Mouse (Mus musculus) stomach, embryonic 14.5 days (tissue): ENCODE measurements around the gene Elovl1. TPM values are rescaled to one million over a fixed set of nuclear protein-coding genes. Genes with fewer than 3 reads are reported as not detected.

Experiments
- ATAC-seq: fragments of 200-750 bp; cut with Nextera tagmentation; 2 replicates; pipeline ENCODE4 v1.8.0; 2017; ENCODE audit warnings: low read depth, moderate TSS enrichment; ENCODE audit not compliant: insufficient number of reproducible peaks, insufficient read depth, low FRiP score
- H3K27ac ChIP-seq: fragments of 300-500 bp; sonication (generic); 2 replicates; pipeline ENCODE4 v1.5.1; 2014; ENCODE audit warnings: mild to moderate bottlenecking, low read length, moderate library complexity, mixed read lengths
- H3K27me3 ChIP-seq: fragments of 300-500 bp; sonication (generic); 2 replicates; pipeline ENCODE4 v1.6.1; 2014; ENCODE audit warnings: low read length, control low read depth, mixed read lengths; ENCODE audit not compliant: control insufficient read depth, insufficient read depth
- H3K36me3 ChIP-seq: fragments of 300-500 bp; sonication (generic); 2 replicates; pipeline ENCODE4 v1.6.1; 2014; ENCODE audit warnings: mild to moderate bottlenecking, control low read depth, low read length, moderate library complexity, mixed read lengths; ENCODE audit not compliant: control insufficient read depth, insufficient read depth
- H3K4me1 ChIP-seq: fragments of 300-500 bp; sonication (generic); 2 replicates; pipeline ENCODE4 v1.6.1; 2014; ENCODE audit warnings: low read length, control low read depth, mixed read lengths; ENCODE audit not compliant: control insufficient read depth, insufficient read depth
- H3K4me2 ChIP-seq: fragments of 300-500 bp; sonication (generic); replicated peaks from 2 replicates; pipeline ENCODE4 v1.6.1; 2014; ENCODE audit warnings: low read depth, low read length, control low read depth
- H3K4me3 ChIP-seq: fragments of 300-500 bp; sonication (generic); 2 replicates; pipeline ENCODE4 v1.5.1; 2014; ENCODE audit warnings: low read depth, low read length, control low read depth
- H3K9ac ChIP-seq: fragments of 300-500 bp; sonication (generic); replicated peaks from 2 replicates; pipeline ENCODE4 v1.6.1; 2014; ENCODE audit warnings: low read depth, mild to moderate bottlenecking, control low read depth, low read length, moderate library complexity, mixed read lengths
- H3K9me3 ChIP-seq: fragments of 300-500 bp; sonication (generic); 2 replicates; pipeline ENCODE4 v1.6.1; 2016; ENCODE audit warnings: low read depth, low read length, control low read depth; ENCODE audit not compliant: control insufficient read depth
- WGBS: fragments of 180-500 bp; shearing (Covaris S2); extraction: QIAGEN DNeasy Blood & Tissue Kit; methylation state at CpG from one replicate; pipeline ENCODE4 v1.1.7; 2014; 5-methylcytosine and 5-hydroxymethylcytosine counted together
- polyA plus RNA-seq: library from polyadenylated mRNA; unstranded; fragments of >200 nt; fragmentation: Nextera tagmentation; extraction: Ambion mirVana; gene quantifications from 2 replicates; pipeline ENCODE4 v1.2.1, GENCODE M21; 2014

The Elovl1 gene
- polyA plus RNA-seq, 1 experiment from 2014 or later: 109 TPM

- H3K9me3 ChIP-seq: no peaks in the 10 kb centered on the region
- 5% methylated on average over 12 of the region's 12 CpGs for WGBS
- H3K36me3 ChIP-seq: peaks cover 18% of the 10 kb centered on the region
- H3K4me1 ChIP-seq: peaks cover 20% of the 10 kb centered on the region
- H3K27ac ChIP-seq: peak overlapping the region; percentile 91
- peak overlapping the region; percentile 74 for H3K4me3 ChIP-seq
- no peaks in the 10 kb centered on the region for H3K27me3 ChIP-seq
- no peak for ATAC-seq
- peak overlapping the region; percentile 40 for H3K9ac ChIP-seq
- H3K4me2 ChIP-seq: peak overlapping the region; percentile 92
Observed at GRCm38 (mm10) chr4:118437829-118438253, 9.9 kb downstream of the Elovl1 start.

DNA sequence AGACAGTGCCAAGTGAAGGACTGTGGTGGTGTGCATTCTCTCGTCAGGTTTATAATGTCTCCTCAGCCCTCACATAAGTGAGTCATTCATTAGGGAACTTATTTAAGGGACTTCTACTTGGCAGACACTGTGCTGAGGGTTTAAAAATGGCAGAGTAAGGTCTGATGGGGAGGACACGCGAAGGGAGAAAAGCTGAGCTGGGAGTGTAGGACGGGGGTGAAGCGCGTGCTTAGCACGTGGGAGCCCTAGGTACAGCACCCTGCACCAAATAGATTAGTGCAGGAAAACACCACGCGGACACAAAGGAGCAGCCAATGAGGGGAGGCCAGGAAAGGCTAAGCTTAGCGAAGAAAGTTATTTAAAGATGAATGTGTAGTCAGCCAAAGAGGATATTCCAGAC lies 17.2 kb downstream of the Elovl1 start:
- H3K4me2 ChIP-seq: no peak overlapping the region
- H3K9me3 ChIP-seq: no peaks in the 10 kb centered on the region
- no peak overlapping the region for H3K4me3 ChIP-seq
- no peak overlapping the region for H3K9ac ChIP-seq
- ATAC-seq: no peak; the same call in 1 of the 2 replicates
- WGBS: 79% methylated on average over 10 of the region's 10 CpGs
- no peak overlapping the region for H3K27ac ChIP-seq
- no peaks in the 10 kb centered on the region for H3K27me3 ChIP-seq
- peaks cover 10% of the 10 kb centered on the region; the same call in 1 of the 2 replicates for H3K4me1 ChIP-seq
- no peaks in the 10 kb centered on the region for H3K36me3 ChIP-seq

- peak; percentile 74 for ATAC-seq
- Histone ChIP-seq H3K9me3 (no peaks in the 10 kb centered on the region), H3K4me3 (peak overlapping the region; percentile 27), H3K27me3 (no peaks in the 10 kb centered on the region), H3K9ac (0 out of 2 replicates have a peak overlapping the region, but pooled peaks have one; percentile 6), H3K4me1 (peaks cover 10% of the 10 kb centered on the region; the same call in 1 of the 2 replicates), H3K36me3 (no peaks in the 10 kb centered on the region), H3K27ac (no peak overlapping the region), H3K4me2 (peak overlapping the region; percentile 80)
- WGBS: 21% methylated on average over 18 of the region's 18 CpGs
Observed at GRCm38 (mm10) chr4:118445781-118446414, 18.0 kb downstream of the Elovl1 start.

GRCm38 (mm10) chr4:118446415-118447153 lies 18.7 kb downstream of the Elovl1 start:
- Histone ChIP-seq H3K9ac (no peak overlapping the region), H3K9me3 (no peaks in the 10 kb centered on the region), H3K27me3 (no peaks in the 10 kb centered on the region), H3K4me3 (peak overlapping the region; percentile 27), H3K27ac (no peak overlapping the region), H3K4me1 (peaks cover 10% of the 10 kb centered on the region; the same call in 1 of the 2 replicates), H3K36me3 (no peaks in the 10 kb centered on the region), H3K4me2 (peak overlapping the region; percentile 80)
- 0 out of 2 replicates have a peak, but pooled peaks have one; percentile 5 for ATAC-seq
- 29% methylated on average over 24 of the region's 24 CpGs for WGBS

GRCm38 (mm10) chr4:118457345-118457975 lies 29.6 kb downstream of the Elovl1 start, which contains the start of gene Mpl:
Gene Mpl, minus strand, starts transcription at chr4:118457513.
- H3K27me3 ChIP-seq: no peaks in the 10 kb centered on the region
- no peak within 1 kb of the TSS for H3K9ac ChIP-seq
- no peak within 1 kb of the TSS for H3K4me3 ChIP-seq
- H3K4me1 ChIP-seq: no peaks in the 10 kb centered on the region
- H3K9me3 ChIP-seq: no peaks in the 10 kb centered on the region
- 60% methylated on average over 9 of the region's 9 CpGs for WGBS
- H3K27ac ChIP-seq: no peak within 1 kb of the TSS
- ATAC-seq: no peak
- no peak within 1 kb of the TSS for H3K4me2 ChIP-seq
- H3K36me3 ChIP-seq: no peaks in the 10 kb centered on the region

DNA sequence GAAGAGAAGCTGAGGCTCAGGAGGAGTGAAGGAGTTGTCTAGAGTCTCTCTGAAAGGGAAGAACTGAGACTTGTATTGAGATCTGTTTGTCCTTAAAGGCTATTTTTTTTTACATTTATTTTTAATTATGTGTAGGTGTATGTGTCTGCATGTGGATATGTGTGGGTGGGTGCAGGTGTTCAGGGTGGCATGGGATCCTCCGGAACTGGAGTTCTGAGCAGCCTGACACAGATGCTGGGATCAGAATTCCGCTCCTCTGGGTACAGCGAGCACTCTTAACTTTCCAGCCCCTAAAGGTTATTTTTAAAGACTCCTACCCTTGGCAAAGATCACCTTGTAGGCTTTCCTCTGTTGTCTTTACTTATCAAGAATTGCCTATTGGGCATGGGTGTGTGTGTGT lies 37.1 kb downstream of the Elovl1 start:
- Histone ChIP-seq H3K4me2 (no peak overlapping the region), H3K9me3 (no peaks in the 10 kb centered on the region), H3K27me3 (no peaks in the 10 kb centered on the region), H3K4me1 (no peaks in the 10 kb centered on the region), H3K4me3 (no peak overlapping the region), H3K27ac (no peak overlapping the region), H3K36me3 (no peaks in the 10 kb centered on the region), H3K9ac (no peak overlapping the region)
- no peak for ATAC-seq
- 82% methylated on average over 3 of the region's 3 CpGs for WGBS

DNA sequence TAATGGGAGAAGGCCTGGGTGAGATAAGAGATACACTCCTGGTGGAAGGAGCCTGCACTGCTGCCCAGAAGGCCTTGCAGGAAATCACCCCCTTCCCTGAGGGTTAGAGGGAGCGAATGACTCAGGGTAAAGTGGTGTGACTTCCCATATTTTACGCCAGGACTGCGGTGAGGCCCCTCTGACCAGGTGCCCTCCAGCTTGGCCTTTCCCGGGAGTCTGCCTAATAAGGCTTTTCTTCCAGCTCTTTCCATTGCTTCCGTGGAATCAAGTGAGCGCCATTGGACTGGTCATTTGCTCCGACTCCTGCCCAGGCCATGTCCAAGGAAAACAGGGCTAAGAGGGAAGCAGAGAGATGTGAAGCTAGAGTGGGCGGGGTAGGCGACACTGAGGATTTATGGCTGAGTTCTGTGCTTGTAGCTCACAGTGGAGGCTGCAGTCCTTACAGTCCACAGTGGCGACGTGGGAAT lies 37.8 kb downstream of the Elovl1 start:
- H3K4me3 ChIP-seq: no peak overlapping the region
- no peaks in the 10 kb centered on the region for H3K9me3 ChIP-seq
- H3K4me1 ChIP-seq: no peaks in the 10 kb centered on the region
- no peak overlapping the region for H3K9ac ChIP-seq
- H3K27me3 ChIP-seq: no peaks in the 10 kb centered on the region
- ATAC-seq: peak; percentile 61; the same call in 1 of the 2 replicates
- 29% methylated on average over 11 of the region's 11 CpGs for WGBS
- H3K4me2 ChIP-seq: no peak overlapping the region
- H3K27ac ChIP-seq: no peak overlapping the region
- no peaks in the 10 kb centered on the region for H3K36me3 ChIP-seq

DNA sequence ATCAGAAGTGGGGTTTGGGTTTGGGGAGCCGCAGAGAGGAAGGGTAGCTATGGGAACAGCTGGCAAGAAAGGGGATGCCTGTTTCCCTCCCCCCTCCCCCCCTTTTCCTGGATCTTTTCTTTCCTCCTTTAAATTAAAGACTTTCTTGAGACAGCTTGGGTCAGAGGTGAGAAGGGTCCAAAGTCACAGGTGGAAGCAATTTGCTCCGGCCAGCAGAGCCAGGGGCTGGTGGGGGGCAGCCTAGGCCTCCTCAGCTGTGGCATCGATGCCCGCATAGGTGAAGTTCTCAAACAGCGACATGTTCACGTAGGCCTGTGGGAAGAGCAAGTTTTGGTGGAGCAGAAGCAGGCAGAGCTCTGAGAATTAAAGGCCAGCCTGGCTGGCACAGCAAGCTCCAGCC lies 43.4 kb downstream of the Elovl1 start:
- WGBS: 78% methylated on average over 6 of the region's 6 CpGs
- no peak overlapping the region for H3K4me3 ChIP-seq
- H3K9ac ChIP-seq: no peak overlapping the region
- H3K27me3 ChIP-seq: no peaks in the 10 kb centered on the region
- no peak overlapping the region for H3K4me2 ChIP-seq
- H3K4me1 ChIP-seq: no peaks in the 10 kb centered on the region
- no peaks in the 10 kb centered on the region for H3K9me3 ChIP-seq
- no peaks in the 10 kb centered on the region for H3K36me3 ChIP-seq
- H3K27ac ChIP-seq: no peak overlapping the region
- ATAC-seq: no peak
